Mouse (Mus musculus): Measurements from ENCODE around the gene Rerg. TPM values are rescaled to one million over a fixed set of nuclear protein-coding genes. Genes with fewer than 3 reads are reported as not detected.

Rerg gene
- polyA plus RNA-seq, 1 experiment from 2014 or later: 2.5 TPM

DNA sequence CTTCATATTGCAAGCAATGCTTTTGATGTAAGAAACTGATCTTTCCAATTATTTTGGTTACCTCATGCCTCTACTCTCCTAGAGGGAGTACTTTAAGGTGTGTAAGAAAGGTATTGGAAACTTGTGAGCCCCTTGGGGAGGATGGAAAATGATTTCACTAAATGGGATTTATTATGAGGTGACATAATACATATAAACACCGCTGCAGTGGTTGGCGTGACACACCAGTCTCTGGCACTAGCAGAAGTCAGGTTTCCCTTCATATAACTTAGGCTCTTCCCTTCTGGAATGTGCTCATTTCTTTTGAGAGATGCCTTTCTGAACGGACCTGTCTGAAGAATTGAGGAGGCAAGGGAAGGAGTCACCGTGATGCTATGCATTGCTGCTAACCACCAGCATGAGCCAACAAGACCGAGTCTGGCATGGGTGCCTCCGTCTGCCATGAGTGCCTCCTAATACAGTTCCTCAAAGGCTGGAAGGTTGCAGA, 139.6 kb downstream of the Rerg start:
- Histone ChIP-seq H3K27ac (no peak overlapping the region), H3K36me3 (no peaks in the 10 kb centered on the region), H3K4me2 (no peak overlapping the region), H3K4me1 (replicated peaks) (no peaks in the 10 kb centered on the region), H3K27me3 (no peaks in the 10 kb centered on the region), H3K9ac (no peak overlapping the region), H3K4me3 (replicated peaks) (no peak overlapping the region), H3K9me3 (replicated peaks) (no peaks in the 10 kb centered on the region)
- ATAC-seq (ENCODE audit: low read depth): no peak
- 61% methylated on average over 6 of the region's 6 CpGs for WGBS (ENCODE audit: insufficient replicate concordance)
- DNase-seq: no peak

DNA sequence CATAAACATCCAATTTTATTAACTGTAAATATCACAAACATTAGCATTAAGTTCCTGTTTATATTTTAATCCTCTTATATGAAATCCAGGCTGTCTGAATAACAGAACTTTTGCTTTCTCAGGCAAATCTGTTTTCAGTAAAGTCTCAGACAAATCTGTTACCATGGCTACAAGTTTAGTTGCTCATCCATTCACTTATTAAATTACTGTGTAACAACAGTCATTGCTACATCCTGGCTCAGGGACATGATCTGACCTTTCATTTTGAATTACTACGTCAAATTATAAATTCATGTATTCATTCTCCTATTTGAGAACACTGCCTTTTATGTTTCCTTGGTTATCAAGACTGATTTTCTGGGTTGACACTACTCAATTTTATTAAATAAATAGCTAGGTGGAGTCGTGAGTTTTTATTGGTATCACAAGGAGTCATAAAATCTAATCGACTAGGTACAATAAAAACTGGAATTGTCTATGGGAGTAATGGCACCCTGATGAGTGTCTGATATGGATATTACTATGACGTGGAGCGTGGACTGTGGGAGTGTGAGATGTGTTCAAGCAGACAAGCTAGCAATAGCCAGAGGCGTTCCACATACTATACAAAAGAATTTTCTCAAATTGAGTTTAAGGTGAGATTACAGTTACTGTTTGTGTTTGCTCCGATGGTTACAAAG, 140.2 kb downstream of the Rerg start:
- Histone ChIP-seq H3K4me2 (no peak overlapping the region), H3K36me3 (no peaks in the 10 kb centered on the region), H3K27me3 (no peaks in the 10 kb centered on the region), H3K4me3 (replicated peaks) (no peak overlapping the region), H3K9ac (no peak overlapping the region), H3K4me1 (replicated peaks) (no peaks in the 10 kb centered on the region), H3K27ac (no peak overlapping the region), H3K9me3 (replicated peaks) (no peaks in the 10 kb centered on the region)
- no peak for DNase-seq
- no peak for ATAC-seq (ENCODE audit: low read depth)
- 69% methylated on average over 7 of the region's 7 CpGs for WGBS (ENCODE audit: insufficient replicate concordance)

DNA sequence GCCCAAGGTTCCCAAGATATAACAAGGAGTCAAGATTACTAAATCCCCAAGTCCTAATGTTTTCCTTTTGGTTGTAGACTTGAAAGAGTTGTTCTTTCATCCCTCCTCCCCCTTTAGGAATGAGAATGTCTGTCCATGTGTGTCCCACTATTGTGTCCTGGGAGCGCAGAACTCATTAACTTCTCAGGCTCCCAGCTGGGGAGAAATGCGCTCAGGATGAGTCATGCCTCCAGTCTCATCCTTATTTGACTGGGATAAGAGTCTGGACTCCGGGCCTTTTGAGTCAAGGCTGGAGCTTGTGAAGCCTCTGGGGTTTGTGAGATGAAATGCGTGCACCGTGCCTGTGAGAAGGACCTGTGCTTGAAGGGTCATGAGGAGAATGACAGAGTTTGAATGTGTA, 144.8 kb downstream of the Rerg start:
- H3K27ac ChIP-seq: no peak overlapping the region
- WGBS (ENCODE audit: insufficient replicate concordance): 67% methylated on average over 5 of the region's 5 CpGs
- no peaks in the 10 kb centered on the region for H3K27me3 ChIP-seq
- H3K9ac ChIP-seq: no peak overlapping the region
- DNase-seq (no peak), ATAC-seq (ENCODE audit: low read depth) (no peak)
- no peaks in the 10 kb centered on the region for H3K36me3 ChIP-seq
- H3K4me2 ChIP-seq: no peak overlapping the region
- no peaks in the 10 kb centered on the region for H3K9me3 ChIP-seq (replicated peaks)
- no peaks in the 10 kb centered on the region for H3K4me1 ChIP-seq (replicated peaks)
- no peak overlapping the region for H3K4me3 ChIP-seq (replicated peaks)

DNA sequence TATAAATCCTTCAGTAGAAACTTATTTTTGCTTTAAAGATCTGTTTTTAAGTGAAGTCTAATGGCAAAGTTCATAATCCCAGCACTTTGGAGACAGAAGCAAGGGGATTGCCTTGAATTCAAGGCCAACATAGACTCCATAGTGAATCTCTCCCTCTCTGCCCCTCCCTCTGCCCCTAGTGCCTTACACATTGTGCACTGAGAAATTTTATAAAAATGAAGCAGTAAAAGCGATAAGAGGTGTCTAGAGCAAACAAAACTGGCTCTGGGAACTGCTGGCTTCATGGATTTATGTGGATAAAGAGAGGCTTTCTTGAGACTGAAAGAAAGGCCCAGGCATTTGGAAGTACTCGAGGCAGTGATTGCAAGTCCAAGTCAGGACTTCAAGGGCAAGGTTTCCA, 145.8 kb downstream of the Rerg start:
- Histone ChIP-seq H3K4me2 (no peak overlapping the region), H3K9ac (no peak overlapping the region), H3K9me3 (replicated peaks) (no peaks in the 10 kb centered on the region), H3K36me3 (no peaks in the 10 kb centered on the region), H3K27ac (no peak overlapping the region), H3K4me3 (replicated peaks) (no peak overlapping the region), H3K27me3 (no peaks in the 10 kb centered on the region), H3K4me1 (replicated peaks) (no peaks in the 10 kb centered on the region)
- ATAC-seq (ENCODE audit: low read depth) (no peak), DNase-seq (no peak)
- 59% methylated on average over 2 of the region's 2 CpGs for WGBS (ENCODE audit: insufficient replicate concordance)

DNA sequence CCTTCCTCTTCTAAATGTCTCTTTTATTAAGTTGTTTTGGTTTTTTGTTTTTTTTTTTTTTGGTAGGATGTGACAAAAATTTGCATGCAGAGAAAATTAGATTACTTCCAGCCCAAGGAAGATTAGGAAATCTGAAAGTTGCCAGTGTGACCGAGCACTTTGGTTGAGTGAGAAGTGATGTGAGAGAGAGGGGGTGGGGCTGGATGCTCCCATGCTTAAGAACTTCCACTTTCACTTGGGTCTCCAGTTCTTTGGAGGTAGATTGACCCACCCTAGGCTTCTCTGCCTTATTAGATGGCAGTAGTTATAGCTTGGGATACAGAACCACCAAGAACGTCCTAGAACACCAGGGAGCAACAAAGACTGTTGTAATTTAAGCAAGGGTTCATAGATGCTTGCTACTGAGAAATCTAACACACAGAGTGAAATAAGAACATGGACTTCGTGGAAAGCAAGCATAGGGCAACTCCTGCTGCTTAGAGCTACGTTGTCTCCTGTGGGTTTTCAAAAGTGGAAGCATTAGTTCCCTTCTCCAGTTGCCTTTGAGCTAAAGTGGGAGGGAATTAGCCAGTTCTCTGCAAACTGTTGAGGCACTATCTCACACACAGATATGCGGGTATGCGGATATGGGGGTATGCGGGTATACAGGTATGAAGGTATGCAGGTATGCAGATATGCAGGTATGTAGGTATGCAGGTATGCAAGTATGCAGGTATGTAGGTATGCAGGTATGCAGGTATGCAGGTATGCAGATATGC, 152.9 kb downstream of the Rerg start:
- Histone ChIP-seq H3K36me3 (no peaks in the 10 kb centered on the region), H3K9ac (no peak overlapping the region), H3K4me3 (replicated peaks) (no peak overlapping the region), H3K27ac (no peak overlapping the region), H3K4me2 (no peak overlapping the region), H3K27me3 (no peaks in the 10 kb centered on the region), H3K4me1 (replicated peaks) (no peaks in the 10 kb centered on the region), H3K9me3 (replicated peaks) (no peaks in the 10 kb centered on the region)
- WGBS (ENCODE audit: insufficient replicate concordance): 69% methylated on average over 7 of the region's 7 CpGs
- DNase-seq: no peak
- ATAC-seq (ENCODE audit: low read depth): no peak

DNA sequence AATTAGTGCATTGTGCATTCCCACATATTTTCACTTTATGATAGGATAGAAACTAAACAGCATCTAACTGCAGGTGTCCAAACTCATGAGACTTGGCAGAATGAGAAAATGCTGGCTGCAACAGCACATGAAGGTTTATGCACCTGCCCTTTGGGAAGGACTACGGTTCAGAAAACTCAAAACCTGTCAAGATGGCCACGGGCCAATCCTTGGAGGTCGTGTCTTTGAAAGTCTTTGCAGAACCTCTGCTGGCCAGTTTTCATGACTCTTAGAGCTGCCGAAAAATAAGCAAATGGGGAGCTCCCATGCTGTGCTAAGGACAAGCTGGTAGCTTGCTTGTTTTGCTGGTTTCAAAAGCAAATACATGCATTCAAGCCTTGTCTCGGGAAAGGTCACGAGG, 156.0 kb downstream of the Rerg start:
- H3K9ac ChIP-seq: no peak overlapping the region
- no peaks in the 10 kb centered on the region for H3K4me1 ChIP-seq (replicated peaks)
- ATAC-seq (ENCODE audit: low read depth) (no peak), DNase-seq (no peak)
- H3K4me3 ChIP-seq (replicated peaks): no peak overlapping the region
- H3K27ac ChIP-seq: no peak overlapping the region
- 61% methylated on average over 6 of the region's 6 CpGs for WGBS (ENCODE audit: insufficient replicate concordance)
- H3K27me3 ChIP-seq: no peaks in the 10 kb centered on the region
- H3K9me3 ChIP-seq (replicated peaks): no peaks in the 10 kb centered on the region
- H3K36me3 ChIP-seq: no peaks in the 10 kb centered on the region
- no peak overlapping the region for H3K4me2 ChIP-seq

DNA sequence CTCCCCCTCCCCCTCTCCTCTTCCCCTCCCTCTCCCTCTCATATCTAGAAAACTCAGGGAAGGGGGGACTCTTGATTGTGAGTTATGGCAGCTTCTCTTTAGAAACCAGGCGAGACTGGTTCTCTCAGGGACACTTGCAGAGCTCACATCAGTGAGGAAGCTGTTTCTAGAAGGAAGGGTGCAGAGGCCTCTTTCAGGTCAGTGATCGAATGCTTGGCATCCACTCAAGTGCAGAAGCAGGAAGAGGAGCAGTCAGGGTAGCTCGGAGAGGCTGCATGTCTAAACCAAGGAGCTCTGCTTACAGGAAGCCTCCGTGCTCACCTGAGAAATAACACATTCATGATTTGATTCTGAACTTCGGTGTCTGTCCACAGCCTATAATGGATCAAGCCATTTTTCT, 159.1 kb downstream of the Rerg start:
- Histone ChIP-seq H3K4me1 (replicated peaks) (no peaks in the 10 kb centered on the region), H3K27ac (no peak overlapping the region), H3K27me3 (no peaks in the 10 kb centered on the region), H3K4me2 (no peak overlapping the region), H3K36me3 (no peaks in the 10 kb centered on the region), H3K4me3 (replicated peaks) (no peak overlapping the region), H3K9ac (no peak overlapping the region), H3K9me3 (replicated peaks) (no peaks in the 10 kb centered on the region)
- no peak for DNase-seq
- ATAC-seq (ENCODE audit: low read depth): no peak
- 48% methylated on average over 5 of the region's 5 CpGs for WGBS (ENCODE audit: insufficient replicate concordance)

Other genes with a start within 250 kb of the Rerg start
- 0.12 and 0.20 TPM in 2 replicates for gene Erp27, start 248.3 kb downstream of the Rerg start, polyA plus RNA-seq (2015; fragmentation: Nextera tagmentation; extraction: Ambion mirVana)
- not detected in 2 replicates for gene Pde6h, start 246.7 kb downstream of the Rerg start, polyA plus RNA-seq (2015; fragmentation: Nextera tagmentation; extraction: Ambion mirVana)
- 107 and 116 TPM in 2 replicates for gene Arhgdib, start 228.6 kb downstream of the Rerg start, polyA plus RNA-seq (2015; fragmentation: Nextera tagmentation; extraction: Ambion mirVana)
- gene Ptpro, start 81.8 kb upstream of the Rerg start, polyA plus RNA-seq (2015; fragmentation: Nextera tagmentation; extraction: Ambion mirVana): 0.32 and 0.44 TPM in 2 replicates